Mouse (Mus musculus): Measurements from ENCODE around the gene Nlrp6. TPM values are rescaled to one million over a fixed set of nuclear protein-coding genes. Genes with fewer than 3 reads are reported as not detected.

Gene Nlrp6
- polyA plus RNA-seq, 1 experiment from 2014 or later = 1.2 TPM

DNA sequence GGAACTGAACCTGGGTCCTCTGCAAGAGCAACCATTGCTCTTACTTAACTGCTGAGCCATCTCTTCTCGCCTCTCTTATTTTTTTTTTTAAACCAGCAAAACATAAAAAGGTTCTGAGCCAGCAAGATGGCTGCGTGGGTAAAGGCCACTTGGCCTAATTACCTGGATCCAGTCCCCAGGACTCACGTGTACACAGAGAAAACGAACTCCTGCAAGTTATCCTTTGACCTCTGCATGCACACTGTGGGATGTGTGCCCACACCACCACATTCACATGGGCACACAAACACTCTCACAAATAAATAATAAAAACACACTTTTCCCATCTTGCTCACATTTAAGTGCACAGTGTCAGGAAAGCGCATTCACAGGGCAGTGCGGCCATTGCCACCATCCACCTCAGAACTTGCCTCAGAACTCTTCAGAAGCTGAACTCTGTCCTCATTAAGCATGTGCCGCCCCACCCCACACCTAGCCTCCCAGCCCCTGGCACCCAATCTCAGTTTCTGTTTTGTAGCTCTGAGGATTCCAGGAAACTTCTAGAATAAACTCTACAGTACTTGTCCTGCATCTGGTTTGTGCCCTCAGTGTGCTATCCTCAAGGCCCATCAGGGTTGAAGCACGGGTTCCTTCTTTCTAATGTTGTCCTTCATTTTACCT lies 6.5 kb upstream of the Nlrp6 start:
- H3K4me3 ChIP-seq (replicated peaks) = no peak overlapping the region
- H3K36me3 ChIP-seq = no peaks in the 10 kb centered on the region
- H3K9me3 ChIP-seq (replicated peaks) = no peaks in the 10 kb centered on the region
- H3K27ac ChIP-seq = 0 out of 2 replicates have a peak overlapping the region, but pooled peaks have one; percentile 59
- peaks cover 18% of the 10 kb centered on the region for H3K27me3 ChIP-seq
- H3K4me2 ChIP-seq = no peak overlapping the region
- peaks cover 8% of the 10 kb centered on the region; the same call in 1 of the 2 replicates for H3K4me1 ChIP-seq
- no peak for ATAC-seq (replicated peaks; ENCODE audit: low FRiP score)
- no peak overlapping the region for H3K9ac ChIP-seq
- 81% methylated on average over 8 of the region's 8 CpGs for WGBS

DNA sequence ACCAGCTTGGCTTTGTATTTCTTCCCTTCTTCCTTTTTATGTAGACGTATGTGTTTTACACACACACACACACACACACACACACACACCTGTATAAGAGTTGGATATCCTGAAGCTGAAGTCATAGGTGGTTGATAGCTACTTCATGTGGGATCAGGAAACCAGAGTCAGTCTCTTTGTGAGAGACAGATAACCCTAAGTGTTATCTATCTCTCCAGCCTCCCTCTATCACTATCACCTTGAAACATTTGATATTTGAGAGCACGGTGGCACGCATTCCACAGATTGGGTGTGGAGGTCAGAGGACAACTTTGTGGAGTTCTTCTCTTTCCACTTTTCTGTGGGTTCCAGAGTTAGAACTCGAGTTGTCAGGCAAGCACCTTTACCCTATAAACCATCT lies 791 bp upstream of the Nlrp6 start:
- H3K9me3 ChIP-seq (replicated peaks) = no peaks in the 10 kb centered on the region
- H3K9ac ChIP-seq = no peak overlapping the region
- H3K27me3 ChIP-seq = peaks cover 75% of the 10 kb centered on the region
- no peak for ATAC-seq (replicated peaks; ENCODE audit: low FRiP score)
- H3K4me2 ChIP-seq = no peak overlapping the region
- no peaks in the 10 kb centered on the region for H3K36me3 ChIP-seq
- WGBS = 53% methylated on average over 4 of the region's 4 CpGs
- H3K4me3 ChIP-seq (replicated peaks) = no peak overlapping the region
- H3K4me1 ChIP-seq = peaks cover 26% of the 10 kb centered on the region
- no peak overlapping the region for H3K27ac ChIP-seq

DNA sequence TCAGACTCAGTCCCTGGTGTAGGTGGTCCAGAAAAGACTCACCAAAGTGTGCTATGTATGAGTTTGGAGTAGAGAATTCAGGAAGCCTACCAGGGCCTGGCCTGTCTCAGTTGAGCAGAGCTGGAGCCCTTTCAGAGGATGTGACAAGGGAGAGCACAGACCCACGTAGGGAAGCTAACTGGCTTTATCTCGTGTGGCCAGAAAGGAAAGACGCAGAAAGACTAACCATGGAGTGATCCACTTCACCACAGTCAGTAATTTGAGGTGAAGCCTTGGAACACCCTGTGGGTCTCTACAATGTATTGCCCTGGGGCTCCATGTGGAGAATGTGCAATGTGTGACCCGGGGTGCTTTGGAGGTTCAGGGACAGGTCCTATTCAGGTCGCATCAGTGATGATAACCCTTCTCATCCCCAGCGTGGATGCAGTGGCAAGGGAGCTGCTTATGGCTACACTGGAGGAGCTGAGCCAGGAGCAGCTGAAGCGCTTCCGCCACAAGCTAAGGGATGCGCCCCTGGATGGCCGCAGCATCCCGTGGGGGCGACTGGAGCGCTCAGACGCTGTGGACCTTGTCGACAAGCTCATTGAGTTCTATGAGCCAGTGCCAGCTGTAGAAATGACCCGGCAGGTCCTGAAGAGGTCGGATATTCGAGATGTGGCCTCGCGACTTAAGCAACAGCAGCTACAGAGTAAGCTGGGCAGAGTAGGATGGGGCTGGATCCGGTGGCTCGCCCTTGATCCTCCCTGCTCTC lies 698 bp downstream of the Nlrp6 start:
- Histone ChIP-seq H3K4me3 (replicated peaks) (peak overlapping the region; percentile 41; the same call in 1 of the 2 replicates), H3K27me3 (peaks cover 84% of the 10 kb centered on the region), H3K9ac (no peak overlapping the region), H3K27ac (no peak overlapping the region), H3K9me3 (replicated peaks) (no peaks in the 10 kb centered on the region), H3K4me1 (peaks cover 26% of the 10 kb centered on the region), H3K36me3 (no peaks in the 10 kb centered on the region), H3K4me2 (peak overlapping the region; percentile 74)
- WGBS = 22% methylated on average over 22 of the region's 22 CpGs
- ATAC-seq (replicated peaks; ENCODE audit: low FRiP score) = no peak

DNA sequence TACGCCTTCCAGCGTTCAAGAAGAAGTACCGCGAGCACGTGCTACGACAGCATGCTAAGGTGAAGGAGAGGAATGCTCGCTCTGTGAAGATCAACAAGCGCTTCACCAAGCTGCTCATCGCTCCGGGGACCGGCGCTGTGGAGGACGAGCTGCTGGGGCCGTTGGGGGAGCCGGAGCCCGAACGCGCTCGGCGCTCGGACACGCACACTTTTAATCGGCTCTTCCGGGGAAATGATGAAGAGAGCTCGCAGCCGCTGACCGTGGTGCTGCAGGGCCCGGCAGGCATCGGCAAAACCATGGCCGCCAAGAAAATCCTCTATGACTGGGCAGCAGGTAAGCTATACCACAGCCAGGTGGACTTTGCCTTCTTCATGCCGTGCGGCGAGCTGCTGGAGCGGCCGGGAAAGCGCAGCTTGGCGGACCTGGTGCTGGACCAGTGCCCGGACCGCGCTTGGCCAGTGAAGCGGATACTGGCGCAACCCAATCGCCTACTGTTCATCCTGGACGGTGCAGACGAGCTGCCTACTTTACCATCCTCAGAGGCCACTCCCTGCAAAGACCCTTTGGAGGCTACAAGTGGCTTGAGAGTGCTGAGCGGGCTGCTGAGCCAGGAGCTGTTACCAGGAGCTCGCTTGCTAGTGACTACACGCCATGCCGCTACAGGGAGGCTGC lies 1.8 kb downstream of the Nlrp6 start:
- under 1% methylated on average over 49 of the region's 49 CpGs for WGBS
- Histone ChIP-seq H3K9ac (0 out of 2 replicates have a peak overlapping the region, but pooled peaks have one; percentile 8), H3K27me3 (peaks cover 81% of the 10 kb centered on the region)

GRCm38 (mm10) chr7:140923070-140923775 lies 2.5 kb downstream of the Nlrp6 start:
- 0 out of 2 replicates have a peak, but pooled peaks have one; percentile 30 for ATAC-seq (replicated peaks; ENCODE audit: low FRiP score)
- peaks cover 74% of the 10 kb centered on the region for H3K27me3 ChIP-seq

More for the DNA sequence above, 1.8 kb downstream of the Nlrp6 start:
- peak; percentile 79 for ATAC-seq (replicated peaks; ENCODE audit: low FRiP score)
- no peaks in the 10 kb centered on the region for H3K9me3 ChIP-seq (replicated peaks)
- H3K4me2 ChIP-seq = peak overlapping the region; percentile 74
- H3K4me3 ChIP-seq (replicated peaks) = peak overlapping the region; percentile 41
- 0 out of 2 replicates have a peak overlapping the region, but pooled peaks have one; percentile 13 for H3K27ac ChIP-seq
- H3K4me1 ChIP-seq = peaks cover 26% of the 10 kb centered on the region
- H3K36me3 ChIP-seq = no peaks in the 10 kb centered on the region

DNA sequence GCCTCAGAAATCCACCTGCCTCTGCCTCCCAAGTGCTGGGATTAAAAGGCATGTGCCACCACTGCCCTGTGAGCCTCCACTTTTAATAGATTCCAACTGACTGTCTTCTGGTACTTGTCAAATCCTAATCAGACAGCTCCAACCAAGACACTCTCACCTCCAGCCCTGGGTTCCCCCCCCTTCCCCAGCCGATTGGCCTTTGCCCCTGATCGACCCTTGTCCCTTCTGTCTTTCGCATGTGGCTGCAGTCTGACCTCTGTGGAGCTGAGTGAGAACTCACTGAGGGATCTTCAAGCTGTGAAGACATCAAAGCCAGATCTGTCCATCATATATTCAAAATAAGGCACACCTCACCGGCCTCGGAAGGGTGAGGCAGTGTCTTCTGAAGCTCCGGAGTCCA lies 6.5 kb downstream of the Nlrp6 start:
- peaks cover 37% of the 10 kb centered on the region for H3K27me3 ChIP-seq
- peaks cover 18% of the 10 kb centered on the region for H3K4me1 ChIP-seq
- no peak overlapping the region for H3K9ac ChIP-seq
- WGBS = 81% methylated on average over 6 of the region's 6 CpGs
- H3K9me3 ChIP-seq (replicated peaks) = no peaks in the 10 kb centered on the region
- no peak overlapping the region for H3K4me2 ChIP-seq
- H3K27ac ChIP-seq = no peak overlapping the region
- ATAC-seq (replicated peaks; ENCODE audit: low FRiP score) = no peak
- no peak overlapping the region for H3K4me3 ChIP-seq (replicated peaks)
- H3K36me3 ChIP-seq = no peaks in the 10 kb centered on the region

More at GRCm38 (mm10) chr7:140923070-140923775, 2.5 kb downstream of the Nlrp6 start:
- no peak overlapping the region for H3K9ac ChIP-seq
- WGBS = 22% methylated on average over 30 of the region's 30 CpGs
- peaks cover 26% of the 10 kb centered on the region for H3K4me1 ChIP-seq
- H3K27ac ChIP-seq = 0 out of 2 replicates have a peak overlapping the region, but pooled peaks have one; percentile 13
- peak overlapping the region; percentile 41 for H3K4me3 ChIP-seq (replicated peaks)
- peak overlapping the region; percentile 74 for H3K4me2 ChIP-seq
- no peaks in the 10 kb centered on the region for H3K36me3 ChIP-seq
- no peaks in the 10 kb centered on the region for H3K9me3 ChIP-seq (replicated peaks)

DNA sequence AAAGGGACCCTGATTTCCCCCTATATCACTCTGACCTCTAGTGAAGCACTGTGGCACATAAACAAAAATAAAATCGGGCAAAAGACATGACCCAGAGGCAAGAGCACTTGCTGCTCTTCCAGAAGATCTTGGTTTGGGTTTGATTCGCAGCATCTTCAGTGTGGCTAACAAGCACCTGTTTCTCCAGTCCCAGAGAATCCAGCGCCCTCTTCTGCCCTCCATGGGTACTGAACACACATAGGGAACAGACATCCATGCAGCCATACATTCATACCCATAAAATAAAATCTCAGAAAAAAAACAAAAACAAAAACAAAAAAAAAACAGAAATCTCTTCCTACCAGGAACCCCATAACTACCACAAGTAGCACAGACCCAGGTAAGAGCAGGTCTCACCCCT lies 17.7 kb downstream of the Nlrp6 start:
- H3K4me1 ChIP-seq = peaks cover 34% of the 10 kb centered on the region
- no peaks in the 10 kb centered on the region for H3K9me3 ChIP-seq (replicated peaks)
- no peak for ATAC-seq (replicated peaks; ENCODE audit: low FRiP score)
- H3K9ac ChIP-seq = no peak overlapping the region
- no peaks in the 10 kb centered on the region for H3K36me3 ChIP-seq
- 46% methylated on average over 3 of the region's 3 CpGs for WGBS
- H3K27ac ChIP-seq = no peak overlapping the region
- H3K4me3 ChIP-seq (replicated peaks) = no peak overlapping the region
- H3K27me3 ChIP-seq = peaks cover 33% of the 10 kb centered on the region; the same call in 1 of the 2 replicates
- no peak overlapping the region for H3K4me2 ChIP-seq

DNA sequence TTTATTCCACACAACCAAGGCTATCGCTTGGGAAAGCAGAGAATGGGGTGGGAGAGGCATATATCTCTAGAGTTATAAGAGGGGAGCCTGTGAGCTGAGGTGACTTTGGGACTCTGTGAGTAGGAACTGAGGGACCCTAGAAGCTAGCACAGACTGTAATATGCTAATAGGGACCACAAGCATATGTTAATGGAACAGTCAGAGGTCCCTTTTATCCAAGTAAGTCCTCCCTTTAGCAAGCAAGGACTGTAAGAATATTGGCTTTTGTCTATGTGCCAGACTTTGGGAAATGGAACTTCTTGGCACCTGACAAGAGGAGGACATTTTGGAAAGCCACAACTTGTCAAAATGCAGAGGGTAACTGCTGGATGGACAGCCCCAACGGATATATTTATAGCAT lies 18.2 kb downstream of the Nlrp6 start:
- WGBS = 15% methylated on average over 2 of the region's 2 CpGs
- Histone ChIP-seq H3K27me3 (peaks cover 33% of the 10 kb centered on the region; the same call in 1 of the 2 replicates), H3K4me3 (replicated peaks) (no peak overlapping the region), H3K4me1 (peaks cover 34% of the 10 kb centered on the region), H3K27ac (peak overlapping the region; percentile 63), H3K9me3 (replicated peaks) (no peaks in the 10 kb centered on the region), H3K4me2 (no peak overlapping the region), H3K36me3 (no peaks in the 10 kb centered on the region), H3K9ac (no peak overlapping the region)
- no peak for ATAC-seq (replicated peaks; ENCODE audit: low FRiP score)

DNA sequence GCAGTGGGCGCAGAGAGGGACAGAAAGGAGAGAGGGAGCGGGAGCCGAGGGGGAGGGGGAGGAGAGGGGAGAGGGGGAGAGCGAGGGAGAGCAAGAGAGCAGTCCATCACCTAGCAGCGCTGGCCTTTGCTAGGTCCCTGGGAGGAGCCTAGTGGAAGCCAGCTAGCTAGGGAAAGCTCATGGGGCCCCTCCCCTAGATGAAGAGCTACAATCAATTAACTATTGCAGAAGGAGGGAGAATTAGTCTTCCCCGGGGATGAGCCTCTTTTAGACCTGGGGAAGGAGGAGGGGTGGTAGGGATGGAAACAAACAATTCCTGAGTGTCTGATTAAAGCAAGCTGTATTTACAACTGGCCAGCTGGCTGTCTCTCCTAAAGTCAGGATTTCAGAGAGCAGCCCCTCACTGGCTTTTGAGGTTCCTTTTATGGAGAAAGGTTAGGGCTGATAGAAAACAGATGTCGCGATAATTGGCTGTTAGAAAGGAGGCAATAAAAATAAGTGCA lies 19.0 kb downstream of the Nlrp6 start:
- no peak overlapping the region for H3K9ac ChIP-seq
- peak overlapping the region; percentile 63 for H3K27ac ChIP-seq
- peaks cover 26% of the 10 kb centered on the region; the same call in 1 of the 2 replicates for H3K27me3 ChIP-seq
- no peak overlapping the region for H3K4me3 ChIP-seq (replicated peaks)
- 4% methylated on average over 8 of the region's 8 CpGs for WGBS
- 0 out of 2 replicates have a peak, but pooled peaks cover 2% of the 10 kb centered on the region for H3K36me3 ChIP-seq
- H3K9me3 ChIP-seq (replicated peaks) = no peaks in the 10 kb centered on the region
- H3K4me2 ChIP-seq = peak overlapping the region; percentile 38
- peak; percentile 53 for ATAC-seq (replicated peaks; ENCODE audit: low FRiP score)
- H3K4me1 ChIP-seq = peaks cover 34% of the 10 kb centered on the region

DNA sequence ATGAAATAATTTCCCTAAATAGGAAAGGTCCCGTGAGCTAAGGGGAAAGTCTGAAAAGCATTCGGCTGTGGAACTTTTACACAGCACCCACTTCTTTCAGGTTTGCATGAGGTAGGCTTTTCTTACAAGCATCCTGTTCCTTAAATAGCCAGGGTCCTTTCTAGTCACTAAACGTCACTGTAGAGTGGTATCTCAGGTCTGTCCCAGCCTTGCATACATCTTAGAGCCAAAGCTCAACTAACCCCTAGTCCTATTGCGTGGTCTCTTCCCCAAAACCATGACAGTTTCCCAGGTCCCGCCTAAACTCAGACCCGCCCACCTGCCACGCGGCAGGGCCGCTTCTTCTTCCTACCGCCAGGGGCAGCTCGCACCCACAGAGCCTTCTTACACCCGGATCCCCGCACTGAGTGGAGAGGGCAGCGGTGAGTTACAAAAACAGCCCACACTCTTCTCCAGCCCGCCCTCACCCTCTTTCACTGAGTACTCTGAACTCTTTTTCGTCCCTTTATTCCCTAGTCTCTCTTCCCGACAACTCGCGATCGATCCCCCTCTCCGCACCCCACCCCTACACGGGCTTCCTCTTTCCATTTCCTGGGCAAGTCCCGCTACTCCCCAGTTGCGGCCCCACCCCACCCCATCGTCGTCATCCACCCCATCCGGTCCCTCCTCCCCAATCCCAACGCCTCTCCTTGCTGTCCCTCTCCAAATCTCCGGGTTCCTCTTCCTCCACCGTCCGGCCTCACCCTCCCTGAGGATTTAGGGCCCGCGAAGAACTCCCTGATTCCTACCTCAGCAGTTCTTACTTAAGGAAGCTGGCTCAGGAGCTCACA lies 20.7 kb downstream of the Nlrp6 start, which contains the start of gene Pgghg:
Pgghg (plus strand) TSS at position 170 of the 830 bp plus-strand sequence.
- Histone ChIP-seq H3K27ac (peak within 1 kb of the TSS; percentile 95), H3K9me3 (replicated peaks) (no peaks in the 10 kb centered on the region), H3K4me3 (replicated peaks) (peak within 1 kb of the TSS; percentile 62), H3K9ac (peak within 1 kb of the TSS; percentile 70), H3K27me3 (peaks cover 11% of the 10 kb centered on the region; the same call in 1 of the 2 replicates), H3K4me2 (peak within 1 kb of the TSS; percentile 71), H3K36me3 (peaks cover 19% of the 10 kb centered on the region), H3K4me1 (peaks cover 34% of the 10 kb centered on the region)
- ATAC-seq (replicated peaks; ENCODE audit: low FRiP score) = peak; percentile 88
- WGBS = 3% methylated on average over 33 of the region's 33 CpGs
